Mouse (Mus musculus) urinary bladder, postnatal 10 days (tissue): ENCODE results near the gene Scn3b.

Experiments used
- DNase-seq: peaks from one replicate; pipeline ENCODE4 v3.0.0; 2022; ENCODE audit warnings: low spot score

Scn3b gene

GRCm38 (mm10) chr9:40268748-40269102 lies 292 bp upstream of the Scn3b start:
- no peak for DNase-seq

DNA sequence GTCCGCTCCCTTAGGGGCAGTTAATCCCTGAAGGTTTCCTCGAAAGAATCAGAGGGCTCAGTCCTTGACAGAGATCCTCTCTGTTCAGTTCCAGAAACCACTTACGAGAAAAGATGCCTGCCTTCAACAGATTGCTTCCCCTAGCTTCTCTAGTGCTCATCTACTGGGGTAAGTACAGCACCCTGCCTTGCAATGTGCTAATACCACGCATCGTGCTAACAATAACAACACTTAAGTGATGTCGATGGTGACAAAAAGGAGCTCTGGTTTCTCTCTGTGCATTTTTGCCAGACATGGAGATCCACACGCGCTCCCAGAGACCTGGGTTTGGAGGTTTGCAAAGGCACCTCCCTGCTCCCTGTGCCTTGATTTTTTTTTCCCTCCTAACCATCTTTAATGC lies 863 bp downstream of the Scn3b start:
- no peak for DNase-seq

- no peak for DNase-seq
Measured at GRCm38 (mm10) chr9:40271075-40271474, 2.1 kb downstream of the Scn3b start.

- no peak for DNase-seq
Measured at GRCm38 (mm10) chr9:40272822-40273221, 3.8 kb downstream of the Scn3b start.

DNA sequence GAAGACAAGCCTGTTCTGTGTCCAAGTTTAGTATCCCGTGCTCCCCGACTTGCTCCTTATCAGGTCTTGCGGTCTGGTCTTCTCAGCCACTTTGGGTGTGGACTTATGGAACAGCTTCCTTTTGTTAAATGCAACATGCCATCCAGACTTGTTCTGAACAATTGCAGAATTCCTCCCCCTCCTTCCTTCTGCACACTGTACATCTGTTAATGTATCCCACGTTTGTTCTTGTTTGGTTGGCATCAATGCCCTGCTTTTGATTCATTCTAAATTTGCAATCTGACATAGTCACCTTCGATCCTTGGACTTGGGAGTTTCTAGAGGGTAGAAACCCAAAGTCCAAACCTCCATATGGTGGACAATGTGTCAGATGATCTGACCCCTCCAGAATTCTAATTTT lies 6.9 kb downstream of the Scn3b start:
- no peak for DNase-seq

DNA sequence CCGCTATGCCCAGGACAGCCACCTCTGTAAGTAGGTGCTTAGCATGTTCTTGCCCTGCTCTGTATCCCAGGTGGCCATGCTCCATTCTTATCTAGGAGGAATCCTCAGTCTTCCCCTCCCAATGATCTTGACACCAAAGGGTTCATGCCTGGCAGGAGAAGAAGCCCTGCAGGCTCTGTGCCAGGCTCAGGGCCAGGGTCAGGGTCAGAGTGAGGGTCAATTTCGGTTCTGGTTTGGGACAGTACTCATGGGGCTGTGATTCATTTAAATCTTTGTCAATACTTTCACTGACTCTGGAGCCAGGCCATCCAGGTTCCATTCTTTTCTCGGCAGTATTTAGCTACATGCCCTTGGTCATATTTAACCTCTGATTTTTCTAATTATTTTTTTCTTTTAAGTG lies 8.7 kb downstream of the Scn3b start:
- DNase-seq: no peak

- DNase-seq: no peak
Measured at GRCm38 (mm10) chr9:40279438-40279837, 10.4 kb downstream of the Scn3b start.

- DNase-seq: no peak
Measured at GRCm38 (mm10) chr9:40282968-40283367, 14.0 kb downstream of the Scn3b start.

- DNase-seq: no peak
Measured at GRCm38 (mm10) chr9:40292475-40292874, 23.5 kb downstream of the Scn3b start.

GRCm38 (mm10) chr9:40293286-40293685 lies 24.3 kb downstream of the Scn3b start:
- DNase-seq: no peak

DNA sequence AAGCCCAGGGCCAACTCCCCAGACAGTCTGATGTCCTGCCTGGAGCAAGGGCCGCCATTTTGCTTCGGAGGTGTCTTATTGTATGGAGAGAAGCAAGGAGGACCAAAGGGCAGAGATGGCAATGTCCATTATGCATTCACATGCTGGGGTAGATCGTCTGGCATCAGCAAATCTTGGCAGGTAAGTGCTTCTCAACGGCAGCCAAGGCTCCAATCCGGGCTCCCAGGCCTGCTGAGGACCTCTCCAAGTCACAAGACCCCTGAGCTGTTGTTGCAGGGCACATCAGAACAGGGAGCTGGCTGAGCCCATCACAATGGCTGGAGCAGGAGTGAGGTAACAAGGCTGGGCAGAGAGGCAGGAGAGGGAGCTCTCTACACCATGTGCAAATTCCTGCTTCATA lies 24.7 kb downstream of the Scn3b start:
- DNase-seq: no peak

- DNase-seq: no peak
Measured at GRCm38 (mm10) chr9:40294210-40294609, 25.2 kb downstream of the Scn3b start.

DNA sequence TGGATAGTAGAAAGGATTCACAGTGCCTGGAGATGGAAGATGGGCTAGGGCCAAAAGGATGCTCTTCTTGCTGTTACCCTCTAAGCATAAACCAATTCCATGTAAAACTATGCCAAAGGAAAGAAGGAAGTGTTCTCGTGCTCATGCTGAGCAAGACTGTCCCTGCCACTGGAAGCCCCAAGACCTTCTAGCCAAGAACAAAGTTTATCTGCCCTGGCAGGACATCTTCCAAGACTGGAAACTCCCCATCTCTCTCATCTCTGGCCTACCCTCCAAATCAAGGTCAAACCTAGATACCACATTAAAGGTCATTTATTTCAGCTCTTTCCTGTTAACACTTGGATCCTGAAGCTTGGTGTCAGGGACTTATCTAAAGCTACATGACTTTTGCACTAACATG lies 25.8 kb downstream of the Scn3b start:
- no peak for DNase-seq

GRCm38 (mm10) chr9:40296251-40296650 lies 27.2 kb downstream of the Scn3b start:
- no peak for DNase-seq

GRCm38 (mm10) chr9:40297969-40298368 lies 29.0 kb downstream of the Scn3b start:
- DNase-seq: no peak

DNA sequence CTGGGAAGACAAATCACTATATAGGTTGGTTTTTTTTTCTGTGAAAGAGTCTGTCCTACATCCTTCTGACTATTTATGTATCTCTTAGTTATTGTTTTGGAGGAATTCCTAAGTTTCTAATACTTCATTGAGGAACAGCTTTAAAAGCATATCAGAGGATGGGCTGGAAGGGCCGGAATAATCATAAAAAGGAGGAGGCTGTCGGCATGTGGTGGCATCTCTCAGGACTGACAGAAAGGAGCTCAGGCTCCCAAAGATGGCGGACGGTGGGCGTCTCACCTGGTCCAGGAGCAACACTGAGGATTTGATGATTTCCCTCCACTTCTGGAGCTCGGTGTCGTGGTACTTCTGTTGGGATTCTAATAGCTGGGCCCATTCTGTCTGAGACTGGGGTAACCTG lies 30.3 kb downstream of the Scn3b start:
- DNase-seq: no peak

DNA sequence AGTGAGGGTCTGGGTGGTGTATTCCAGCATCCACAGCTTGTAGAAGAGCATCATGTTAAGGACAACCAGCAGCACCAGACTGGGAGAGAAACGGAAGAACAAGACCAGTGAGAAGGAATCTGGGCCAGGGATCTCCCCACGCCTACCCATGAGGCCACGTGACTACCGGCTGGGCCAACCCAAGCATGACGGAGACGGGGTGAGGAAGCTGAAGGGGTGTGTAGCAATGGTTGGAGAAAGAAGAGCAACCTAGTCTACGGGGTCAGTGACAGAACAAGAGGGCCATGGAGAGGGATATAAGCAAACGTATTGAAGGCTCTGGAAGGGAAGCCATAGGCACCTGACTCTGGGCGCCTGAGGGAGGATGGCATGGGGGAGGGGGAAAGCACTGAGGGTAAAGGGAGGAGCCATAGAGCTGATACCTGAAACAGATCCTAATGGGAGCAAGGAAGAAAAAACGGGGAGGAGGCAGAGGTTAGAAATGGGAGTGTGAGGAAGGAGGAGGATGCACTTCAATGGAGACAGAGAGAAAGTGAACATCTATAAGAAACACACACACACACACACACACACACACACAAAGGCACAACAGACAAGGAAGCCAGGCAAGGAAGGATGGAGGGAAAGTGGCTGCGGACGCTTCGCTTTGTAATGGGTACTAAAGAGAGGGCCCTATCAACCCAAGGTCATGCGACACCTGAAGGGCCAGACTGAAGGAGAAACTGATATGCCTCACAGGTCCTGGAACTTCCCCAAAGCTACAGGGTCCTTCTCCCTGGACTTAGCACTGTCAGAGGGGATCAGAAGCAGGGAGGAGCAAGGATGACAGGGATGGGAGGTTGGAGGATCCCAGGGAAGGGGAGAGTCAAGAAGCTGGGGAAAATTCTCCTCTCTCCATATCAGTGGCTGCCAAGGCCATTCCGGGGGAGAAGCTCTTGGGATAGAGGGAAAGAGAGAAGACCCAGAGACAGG lies 31.3 kb downstream of the Scn3b start:
- DNase-seq: no peak

GRCm38 (mm10) chr9:40301475-40301874 lies 32.5 kb downstream of the Scn3b start:
- DNase-seq: no peak

DNA sequence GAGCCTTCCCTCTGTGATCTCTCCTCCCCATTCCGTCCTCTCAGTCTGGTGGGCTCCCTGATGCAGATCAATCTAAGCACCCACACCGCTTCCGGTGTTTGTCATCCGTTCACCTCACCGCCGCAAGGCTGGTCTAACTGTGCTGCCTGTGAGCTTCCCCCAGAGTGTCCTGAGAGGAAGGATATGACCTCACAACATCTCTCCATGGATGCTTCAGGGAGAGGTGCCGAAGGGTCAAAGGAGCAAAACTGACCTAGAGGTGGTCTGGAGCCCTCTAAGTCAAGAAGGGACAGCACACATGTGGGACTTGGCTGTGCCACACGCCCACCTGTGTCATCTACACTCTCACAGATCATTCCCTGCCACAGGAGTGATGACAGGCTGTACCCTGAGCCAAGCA lies 33.4 kb downstream of the Scn3b start:
- DNase-seq: no peak

GRCm38 (mm10) chr9:40304243-40304642 lies 35.2 kb downstream of the Scn3b start:
- DNase-seq: no peak

- no peak for DNase-seq
Measured at GRCm38 (mm10) chr9:40307311-40307710, 38.3 kb downstream of the Scn3b start.

- no peak for DNase-seq
Measured at GRCm38 (mm10) chr9:40309876-40310275, 40.9 kb downstream of the Scn3b start.

DNA sequence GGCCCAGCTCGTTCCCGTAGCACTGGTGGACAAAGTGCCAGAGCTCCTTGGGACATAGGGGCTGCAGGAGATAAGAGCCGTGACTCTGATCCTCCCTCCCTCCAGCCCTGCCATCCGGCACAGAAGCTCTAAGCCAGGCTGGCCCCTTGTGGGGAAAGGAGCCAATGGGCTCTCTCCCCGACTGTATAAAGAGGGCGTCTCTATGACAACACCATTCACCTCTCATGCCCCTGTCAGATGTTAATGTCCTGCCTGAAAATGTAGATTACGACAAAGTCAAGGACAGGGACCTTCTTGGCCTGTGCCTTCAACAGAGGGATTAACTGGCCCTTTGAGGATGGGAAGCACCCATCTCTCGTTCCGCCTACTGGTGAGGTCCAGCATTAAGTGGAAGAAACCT lies 42.8 kb downstream of the Scn3b start:
- DNase-seq: no peak
